Mouse (Mus musculus): ENCODE data around the gene B430306N03Rik.

DNA sequence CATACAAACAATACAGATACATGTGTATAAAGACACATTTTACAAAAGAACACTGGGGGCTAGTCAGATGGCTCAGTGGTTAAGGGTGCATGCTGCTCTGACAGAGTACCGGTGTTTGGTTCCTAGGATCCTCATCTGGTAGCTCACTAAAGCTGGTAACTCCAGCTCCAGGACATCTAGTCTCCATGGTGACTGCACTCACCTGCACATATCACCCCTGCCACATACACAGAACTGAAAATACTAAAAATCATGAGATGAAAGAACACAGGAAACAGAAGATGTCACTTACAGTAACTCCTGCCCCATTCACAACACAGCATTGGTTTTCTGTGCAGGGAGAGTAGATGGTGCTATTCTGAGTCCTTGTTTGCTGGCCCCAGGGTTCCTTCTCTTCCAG lies 2.7 kb downstream of the B430306N03Rik start:
- TF ChIP-seq EP300 (IDR thresholded peaks at IDR 0.05; ENCODE audit: low read depth) (no peak), CTCF (IDR thresholded peaks at IDR 0.05; ENCODE audit: low read depth) (no peak)

Measured in heart, postnatal 0 days (tissue).